Mouse (Mus musculus) CD4-positive naive resting alpha-beta T cell, adult 57 days (primary cell): ENCODE results near the gene Arl13a. TPM values are rescaled to one million over a fixed set of nuclear protein-coding genes. Genes with fewer than 3 reads are reported as not detected.

Experiments used
- total RNA-seq: library from RNA; stranded (reverse); gene quantifications from one replicate; pipeline ENCODE4 v1.2.4, GENCODE M21; 2023

The Arl13a gene
- not detected for total RNA-seq

DNA sequence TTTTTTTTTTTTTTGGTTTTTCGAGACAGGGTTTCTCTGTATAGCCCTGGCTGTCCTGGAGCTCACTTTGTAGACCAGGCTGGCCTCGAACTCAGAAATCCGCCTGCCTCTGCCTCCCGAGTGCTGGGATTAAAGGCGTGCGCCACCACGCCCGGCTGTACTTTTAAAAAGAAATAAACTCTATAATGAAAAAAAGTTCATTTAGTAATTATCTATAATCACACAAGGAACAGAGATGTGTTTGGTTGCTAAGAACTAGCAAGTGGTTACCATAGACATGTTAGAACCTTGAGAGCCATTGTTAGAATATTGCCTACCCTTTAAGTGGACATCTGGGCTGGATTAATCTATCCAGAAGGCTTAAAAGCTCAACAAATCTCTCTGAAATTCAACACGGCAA is at the start of gene Arl13a:
Arl13a (plus strand) TSS at position 301 of the 400 bp plus-strand sequence.

DNA sequence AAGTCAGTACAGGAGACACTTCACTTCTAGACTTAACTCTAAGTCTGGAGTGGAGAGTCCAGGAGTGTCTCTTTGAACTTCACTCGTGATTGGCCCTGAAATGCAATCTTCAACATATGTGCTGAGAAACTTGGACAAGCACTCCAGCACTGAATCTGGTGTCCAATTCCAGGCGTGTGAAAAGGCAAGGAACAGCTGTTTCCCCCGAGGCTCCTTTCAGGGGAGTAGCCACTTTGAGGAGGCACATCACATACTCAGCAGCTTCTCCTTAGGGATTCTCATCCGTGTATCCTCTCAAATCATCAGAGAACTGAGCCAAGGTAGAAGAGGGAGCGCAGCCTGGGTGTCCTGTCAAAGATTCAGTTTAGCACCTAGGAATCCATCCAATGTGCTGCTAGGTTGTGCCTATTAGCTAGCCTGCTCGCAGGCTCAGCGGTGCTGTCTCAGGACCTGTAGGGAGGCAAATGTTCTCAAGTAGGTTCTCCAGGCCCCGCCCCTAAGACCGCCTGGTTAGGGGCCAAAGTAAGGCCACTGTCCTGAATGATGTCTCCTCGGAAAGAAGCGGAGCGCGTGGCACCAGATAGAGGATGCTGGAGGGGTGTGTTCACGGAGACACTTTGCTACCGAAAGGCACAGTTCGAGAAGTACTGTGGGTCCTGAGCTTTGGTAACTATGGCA is 25.1 kb upstream of the Arl13a start, which contains the start of gene Xkrx:
Xkrx (minus strand) TSS at position 34 of the 678 bp plus-strand sequence.

DNA sequence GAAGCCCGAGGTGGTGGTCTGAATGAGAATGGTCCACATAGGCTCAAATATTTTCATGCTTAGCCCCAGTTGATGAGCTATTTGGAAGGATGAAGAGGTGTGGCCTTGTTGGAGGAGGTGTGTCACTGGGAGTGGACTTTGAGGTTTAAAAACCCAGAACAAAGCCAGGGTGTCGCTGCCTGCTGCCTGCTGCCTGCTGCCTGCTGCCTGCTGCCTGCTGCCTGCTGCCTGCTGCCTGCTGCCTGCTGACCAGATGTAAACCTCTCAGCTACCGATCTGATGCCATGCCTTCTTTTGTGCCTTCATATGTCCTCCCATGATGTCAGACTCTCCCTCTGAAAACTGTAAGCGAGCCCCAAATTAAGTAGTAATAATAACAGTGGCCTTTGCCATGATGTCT is 34.6 kb downstream of the Arl13a start, which contains the start of gene Nox1:
Nox1 (minus strand) TSS at position 101 of the 400 bp plus-strand sequence.

Other genes with a start within 250 kb of the Arl13a start
- 1.0 TPM for gene Sytl4, start 205.7 kb upstream of the Arl13a start, total RNA-seq
- gene Cstf2, start 128.3 kb upstream of the Arl13a start, total RNA-seq = 46.9 TPM
- gene Xkrx, start 25.4 kb upstream of the Arl13a start, total RNA-seq = 18.2 TPM
- gene Nox1, start 34.5 kb downstream of the Arl13a start, total RNA-seq = 1.3 TPM
- 21.3 TPM for gene Trmt2b, start 89.5 kb downstream of the Arl13a start, total RNA-seq
- gene Tmem35a, start 107.7 kb downstream of the Arl13a start, total RNA-seq = 1.0 TPM
- 0.77 TPM for gene Cenpi, start 120.6 kb downstream of the Arl13a start, total RNA-seq
- not detected for gene Drp2, start 217.1 kb downstream of the Arl13a start, total RNA-seq